Mouse (Mus musculus) intestine, postnatal 0 days (tissue): Measurements from ENCODE around the gene Plac8. TPM values are rescaled to one million over a fixed set of nuclear protein-coding genes. Genes with fewer than 3 reads are reported as not detected.

Experiments
- ATAC-seq: fragments of 200-750 bp; cut with Nextera tagmentation; 2 replicates; pipeline ENCODE4 v1.8.0; 2017; ENCODE audit warnings: mild to moderate bottlenecking, moderate TSS enrichment, moderate library complexity
- H3K27ac ChIP-seq: fragments of 300-500 bp; sonication (generic); 2 replicates; pipeline ENCODE4 v1.5.1; 2014; ENCODE audit warnings: mild to moderate bottlenecking, low read depth, low read length, moderate library complexity
- H3K27me3 ChIP-seq: fragments of 300-500 bp; sonication (generic); replicated peaks from 2 replicates; pipeline ENCODE4 v1.6.1; 2014; ENCODE audit warnings: low read length, mixed read lengths; ENCODE audit not compliant: control insufficient read depth, insufficient read depth
- H3K36me3 ChIP-seq: fragments of 300-500 bp; sonication (generic); 2 replicates; pipeline ENCODE4 v1.6.1; 2014; ENCODE audit warnings: mild to moderate bottlenecking, moderate library complexity; ENCODE audit not compliant: control insufficient read depth, insufficient read depth
- H3K4me1 ChIP-seq: fragments of 300-500 bp; sonication (generic); replicated peaks from 2 replicates; pipeline ENCODE4 v1.6.1; 2014; ENCODE audit warnings: antibody characterized with exemption, low read length, mixed read lengths; ENCODE audit not compliant: control insufficient read depth, insufficient read depth
- H3K4me2 ChIP-seq: fragments of 300-500 bp; sonication (generic); replicated peaks from 2 replicates; pipeline ENCODE4 v1.6.1; 2014; ENCODE audit warnings: low read depth, mild to moderate bottlenecking, moderate library complexity
- H3K4me3 ChIP-seq: fragments of 300-500 bp; sonication (generic); 2 replicates; pipeline ENCODE4 v1.5.1; 2014; ENCODE audit warnings: low read depth, low read length
- H3K9ac ChIP-seq: fragments of 300-500 bp; sonication (generic); 2 replicates; pipeline ENCODE4 v1.6.1; 2014; ENCODE audit warnings: mild to moderate bottlenecking, low read depth, low read length
- H3K9me3 ChIP-seq: fragments of 300-500 bp; sonication (generic); 2 replicates; pipeline ENCODE4 v1.6.1; 2016; ENCODE audit warnings: mixed run types; ENCODE audit not compliant: control insufficient read depth
- CTCF ChIP-seq: sonication (generic); IDR thresholded peaks from 2 replicates; pipeline ENCODE4 v1.5.1; 2016; ENCODE audit warnings: low read depth, mild to moderate bottlenecking, control low read depth, antibody characterized with exemption, moderate library complexity
- WGBS: fragments of 180-500 bp; shearing (Covaris S2); extraction: QIAGEN DNeasy Blood & Tissue Kit; methylation state at CpG from one replicate; pipeline ENCODE4 v1.1.7; 2014; 5-methylcytosine and 5-hydroxymethylcytosine counted together
- polyA plus RNA-seq: library from polyadenylated mRNA; unstranded; fragments of >200 nt; fragmentation: Nextera tagmentation; extraction: Ambion mirVana; gene quantifications from 2 replicates; pipeline ENCODE4 v1.2.1, GENCODE M21; 2015

Plac8 gene
- polyA plus RNA-seq, 1 experiment from 2014 or later: 1,527 TPM

DNA sequence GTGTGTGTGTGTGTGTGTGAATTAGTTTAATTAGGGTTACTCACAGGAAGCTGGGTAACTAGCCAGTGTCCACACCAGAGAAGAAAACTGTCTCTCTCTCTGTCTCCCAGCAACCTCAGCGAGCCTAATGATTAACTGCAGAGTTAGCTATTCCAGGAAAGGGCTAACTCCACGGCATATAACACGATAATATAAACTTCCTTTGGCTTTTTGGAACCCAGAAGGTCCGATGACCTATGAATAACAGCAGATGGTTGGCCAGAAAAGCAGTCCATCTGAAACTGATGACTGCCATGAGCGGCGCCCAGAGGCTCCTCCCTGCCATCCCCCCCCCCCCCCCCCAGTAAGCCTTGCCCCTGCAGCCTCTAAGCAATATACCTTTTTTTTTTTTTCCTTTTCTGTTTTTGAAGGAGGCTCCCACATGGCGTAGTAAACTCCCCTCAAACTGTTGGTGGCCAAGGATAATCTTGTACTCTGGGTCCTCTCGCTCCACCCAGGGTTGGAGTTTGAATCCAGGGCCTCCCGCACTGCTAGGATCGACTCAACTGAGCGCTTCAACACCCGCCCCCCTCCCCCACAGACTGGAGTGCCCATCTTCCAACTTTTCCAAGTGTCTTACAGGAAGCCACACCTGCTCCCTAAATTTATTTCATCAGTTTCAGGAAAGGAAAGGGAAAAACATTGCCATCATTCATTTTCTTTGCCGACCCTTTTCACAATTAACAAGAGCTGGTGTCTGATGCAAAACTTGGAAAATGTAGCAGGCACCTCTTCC, 4.6 kb downstream of the Plac8 start:
- H3K4me2 ChIP-seq: peak overlapping the region; percentile 70
- TF ChIP-seq CTCF: no peak
- H3K4me1 ChIP-seq: 0 out of 2 replicates have a peak, but pooled peaks cover 2% of the 10 kb centered on the region
- 13% methylated on average over 13 of the region's 13 CpGs for whole genome bisulfite sequencing
- peak overlapping the region; percentile 20 for H3K4me3 ChIP-seq
- peak; percentile 35 for ATAC-seq
- H3K9me3 ChIP-seq: no peaks in the 10 kb centered on the region
- H3K27me3 ChIP-seq: no peaks in the 10 kb centered on the region
- no peak overlapping the region for H3K9ac ChIP-seq
- peaks cover 19% of the 10 kb centered on the region for H3K36me3 ChIP-seq
- H3K27ac ChIP-seq: peak overlapping the region; percentile 80

DNA sequence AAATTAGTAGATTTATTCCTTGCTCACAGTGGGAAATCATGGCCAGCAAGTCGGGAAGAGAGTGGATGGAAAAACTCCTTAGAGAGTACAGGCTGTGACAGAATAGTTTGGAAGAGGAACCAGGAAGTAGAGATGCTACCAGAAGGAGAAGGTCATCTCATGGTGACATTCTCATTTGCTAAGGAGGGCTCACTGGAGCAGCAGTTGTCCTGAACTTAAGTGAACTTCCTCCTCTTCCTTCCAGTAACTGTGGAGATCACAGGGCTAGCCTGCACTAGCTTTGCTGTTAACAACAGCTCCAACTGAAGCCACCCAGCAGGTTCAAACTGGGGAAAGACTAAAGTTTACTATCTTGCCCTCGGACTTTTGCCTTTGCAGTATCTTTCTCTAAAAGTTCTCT, 5.2 kb downstream of the Plac8 start:
- Histone ChIP-seq H3K4me3 (no peak overlapping the region), H3K4me2 (peak overlapping the region; percentile 70), H3K36me3 (peaks cover 22% of the 10 kb centered on the region), H3K27ac (peak overlapping the region; percentile 50), H3K4me1 (0 out of 2 replicates have a peak, but pooled peaks cover 2% of the 10 kb centered on the region), H3K27me3 (no peaks in the 10 kb centered on the region), H3K9me3 (no peaks in the 10 kb centered on the region), H3K9ac (no peak overlapping the region)
- TF ChIP-seq CTCF: no peak
- 39% methylated on average over 2 of the region's 2 CpGs for whole genome bisulfite sequencing
- peak; percentile 20 for ATAC-seq

DNA sequence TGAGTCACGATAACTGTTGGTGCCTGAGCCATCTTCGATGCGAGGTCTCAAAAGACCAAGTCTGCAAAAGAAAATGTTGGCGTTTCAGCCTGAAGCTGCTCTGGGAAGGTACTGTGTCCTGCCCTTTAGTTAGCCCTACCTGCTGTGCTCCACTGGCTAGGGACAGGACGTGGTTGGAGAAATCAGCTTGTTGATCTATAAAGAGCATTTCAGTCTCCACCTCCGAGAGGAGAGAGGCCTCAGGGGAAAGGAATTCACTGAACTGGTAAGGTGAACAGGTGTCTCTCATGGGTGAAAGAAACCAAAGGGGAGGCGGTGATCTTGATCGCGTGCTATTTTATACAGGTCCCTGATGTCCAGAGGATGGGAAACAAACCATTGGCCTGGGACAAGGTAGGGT, 9.3 kb downstream of the Plac8 start:
- H3K4me1 ChIP-seq: 0 out of 2 replicates have a peak, but pooled peaks cover 2% of the 10 kb centered on the region
- H3K9ac ChIP-seq: no peak overlapping the region
- 86% methylated on average over 9 of the region's 9 CpGs for WGBS
- no peak for TF ChIP-seq CTCF
- H3K27ac ChIP-seq: no peak overlapping the region
- peaks cover 60% of the 10 kb centered on the region for H3K36me3 ChIP-seq
- no peaks in the 10 kb centered on the region for H3K9me3 ChIP-seq
- no peaks in the 10 kb centered on the region for H3K27me3 ChIP-seq
- no peak overlapping the region for H3K4me3 ChIP-seq
- no peak overlapping the region for H3K4me2 ChIP-seq
- ATAC-seq: no peak

DNA sequence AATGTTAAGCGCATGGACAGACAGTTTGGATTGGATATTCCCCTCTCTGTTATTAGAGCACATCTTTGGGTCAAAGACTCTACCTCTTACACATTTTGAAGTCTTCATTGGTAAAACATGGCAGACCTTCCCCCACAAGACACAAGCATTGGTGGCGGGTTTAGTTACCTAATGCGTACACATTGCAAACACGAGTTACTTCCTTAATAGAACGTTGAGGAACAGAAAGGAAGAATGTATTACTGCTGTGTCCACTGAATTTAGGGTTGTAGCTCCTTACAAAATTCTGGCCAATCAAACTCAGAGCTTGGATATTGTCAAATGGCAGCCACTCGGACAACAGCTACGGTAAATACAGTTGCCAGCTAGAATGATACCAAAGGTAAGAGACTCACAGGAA, 12.7 kb downstream of the Plac8 start:
- H3K4me3 ChIP-seq: no peak overlapping the region
- no peak for ATAC-seq
- H3K4me1 ChIP-seq: no peaks in the 10 kb centered on the region
- H3K36me3 ChIP-seq: peaks cover 92% of the 10 kb centered on the region
- no peak for TF ChIP-seq CTCF
- no peaks in the 10 kb centered on the region for H3K27me3 ChIP-seq
- no peak overlapping the region for H3K27ac ChIP-seq
- H3K4me2 ChIP-seq: no peak overlapping the region
- 90% methylated on average over 7 of the region's 7 CpGs for WGBS
- no peak overlapping the region for H3K9ac ChIP-seq
- no peaks in the 10 kb centered on the region for H3K9me3 ChIP-seq

GRCm38 (mm10) chr5:100558783-100559182, 13.3 kb downstream of the Plac8 start:
- Histone ChIP-seq H3K9me3 (no peaks in the 10 kb centered on the region), H3K36me3 (peaks cover 92% of the 10 kb centered on the region), H3K27me3 (no peaks in the 10 kb centered on the region), H3K4me3 (no peak overlapping the region), H3K27ac (no peak overlapping the region), H3K4me1 (no peaks in the 10 kb centered on the region), H3K4me2 (no peak overlapping the region), H3K9ac (no peak overlapping the region)
- no peak for ATAC-seq
- 69% methylated on average over 3 of the region's 3 CpGs for WGBS
- TF ChIP-seq CTCF: peak; percentile 26; the same call in 1 of the 2 replicates

- peaks cover 87% of the 10 kb centered on the region for H3K36me3 ChIP-seq
- H3K4me2 ChIP-seq: no peak overlapping the region
- no peak for TF ChIP-seq CTCF
- ATAC-seq: no peak
- 58% methylated on average over 9 of the region's 9 CpGs for WGBS
- H3K4me1 ChIP-seq: no peaks in the 10 kb centered on the region
- no peak overlapping the region for H3K27ac ChIP-seq
- H3K4me3 ChIP-seq: no peak overlapping the region
- H3K9me3 ChIP-seq: no peaks in the 10 kb centered on the region
- no peak overlapping the region for H3K9ac ChIP-seq
- no peaks in the 10 kb centered on the region for H3K27me3 ChIP-seq
These were observed 14.5 kb downstream of the Plac8 start for GRCm38 (mm10) chr5:100557537-100557936.
